Mouse (Mus musculus): ENCODE data around the gene Gnl1. TPM values are rescaled to one million over a fixed set of nuclear protein-coding genes. Genes with fewer than 3 reads are reported as not detected.

Gene Gnl1
- polyA plus RNA-seq, 1 experiment: 28.1 TPM

- no peak for TF ChIP-seq POLR2A (IDR thresholded peaks at IDR 0.05; ENCODE audit: borderline replicate concordance, low read depth, low read length)
- TF ChIP-seq CTCF (IDR thresholded peaks at IDR 0.05; ENCODE audit: low read depth, low read length): peak; percentile 87
- Histone ChIP-seq H3K4me1 (ENCODE audit: control insufficient read depth, insufficient read depth, low read length) (peaks cover 4% of the 10 kb centered on the region), H3K27ac (ENCODE audit: insufficient read depth, low read depth, low read length) (no peak overlapping the region), H3K4me3 (ENCODE audit: insufficient read depth, low read length) (peak overlapping the region; percentile 19; the same call in 1 of the 2 replicates)
Measured at GRCm38 (mm10) chr17:35993675-35994074, 14.0 kb downstream of the Gnl1 start.

GRCm38 (mm10) chr17:35994175-35994878, 14.7 kb downstream of the Gnl1 start:
- TF ChIP-seq POLR2A (IDR thresholded peaks at IDR 0.05; ENCODE audit: borderline replicate concordance, low read depth, low read length) (no peak), CTCF (IDR thresholded peaks at IDR 0.05; ENCODE audit: low read depth, low read length) (no peak)
- H3K4me1 ChIP-seq (ENCODE audit: control insufficient read depth, insufficient read depth, low read length): peaks cover 8% of the 10 kb centered on the region
- peak overlapping the region; percentile 67 for H3K4me3 ChIP-seq (ENCODE audit: insufficient read depth, low read length)
- H3K27ac ChIP-seq (ENCODE audit: insufficient read depth, low read depth, low read length): peak overlapping the region; percentile 58

- peak overlapping the region; percentile 39 for H3K27ac ChIP-seq (ENCODE audit: insufficient read depth, low read depth, low read length)
Measured at GRCm38 (mm10) chr17:35994879-35995240, 15.2 kb downstream of the Gnl1 start.

GRCm38 (mm10) chr17:35996949-35997348, 17.3 kb downstream of the Gnl1 start:
- Histone ChIP-seq H3K4me3 (ENCODE audit: insufficient read depth, low read length) (no peak overlapping the region), H3K4me1 (ENCODE audit: control insufficient read depth, insufficient read depth, low read length) (peaks cover 24% of the 10 kb centered on the region), H3K27ac (ENCODE audit: insufficient read depth, low read depth, low read length) (no peak overlapping the region)
- TF ChIP-seq POLR2A (IDR thresholded peaks at IDR 0.05; ENCODE audit: borderline replicate concordance, low read depth, low read length): no peak
- TF ChIP-seq CTCF (IDR thresholded peaks at IDR 0.05; ENCODE audit: low read depth, low read length): peak; percentile 86

More at GRCm38 (mm10) chr17:35994879-35995240, 15.2 kb downstream of the Gnl1 start:
- H3K4me1 ChIP-seq (ENCODE audit: control insufficient read depth, insufficient read depth, low read length): peaks cover 12% of the 10 kb centered on the region
- H3K4me3 ChIP-seq (ENCODE audit: insufficient read depth, low read length): peak overlapping the region; percentile 67
- TF ChIP-seq CTCF (IDR thresholded peaks at IDR 0.05; ENCODE audit: low read depth, low read length) (no peak), POLR2A (IDR thresholded peaks at IDR 0.05; ENCODE audit: borderline replicate concordance, low read depth, low read length) (no peak)

GRCm38 (mm10) chr17:35997713-35998510, 18.3 kb downstream of the Gnl1 start:
- H3K4me1 ChIP-seq (ENCODE audit: control insufficient read depth, insufficient read depth, low read length): peaks cover 29% of the 10 kb centered on the region
- H3K4me3 ChIP-seq (ENCODE audit: insufficient read depth, low read length): peak overlapping the region; percentile 52
- H3K27ac ChIP-seq (ENCODE audit: insufficient read depth, low read depth, low read length): peak overlapping the region; percentile 76
- no peak for TF ChIP-seq CTCF (IDR thresholded peaks at IDR 0.05; ENCODE audit: low read depth, low read length)
- no peak for TF ChIP-seq POLR2A (IDR thresholded peaks at IDR 0.05; ENCODE audit: borderline replicate concordance, low read depth, low read length)

GRCm38 (mm10) chr17:35998545-35999305, 19.1 kb downstream of the Gnl1 start:
- Histone ChIP-seq H3K27ac (ENCODE audit: insufficient read depth, low read depth, low read length) (peak overlapping the region; percentile 59), H3K4me3 (ENCODE audit: insufficient read depth, low read length) (peak overlapping the region; percentile 52), H3K4me1 (ENCODE audit: control insufficient read depth, insufficient read depth, low read length) (peaks cover 29% of the 10 kb centered on the region)
- no peak for TF ChIP-seq POLR2A (IDR thresholded peaks at IDR 0.05; ENCODE audit: borderline replicate concordance, low read depth, low read length)
- TF ChIP-seq CTCF (IDR thresholded peaks at IDR 0.05; ENCODE audit: low read depth, low read length): no peak

- no peak for TF ChIP-seq POLR2A (IDR thresholded peaks at IDR 0.05; ENCODE audit: borderline replicate concordance, low read depth, low read length)
- no peak for TF ChIP-seq CTCF (IDR thresholded peaks at IDR 0.05; ENCODE audit: low read depth, low read length)
- peak overlapping the region; percentile 36 for H3K27ac ChIP-seq (ENCODE audit: insufficient read depth, low read depth, low read length)
Measured at GRCm38 (mm10) chr17:35999356-35999755, 19.7 kb downstream of the Gnl1 start.

GRCm38 (mm10) chr17:36000349-36000748, 20.7 kb downstream of the Gnl1 start:
- no peak overlapping the region for H3K4me3 ChIP-seq (ENCODE audit: insufficient read depth, low read length)
- H3K4me1 ChIP-seq (ENCODE audit: control insufficient read depth, insufficient read depth, low read length): peaks cover 28% of the 10 kb centered on the region
- TF ChIP-seq CTCF (IDR thresholded peaks at IDR 0.05; ENCODE audit: low read depth, low read length): no peak
- TF ChIP-seq POLR2A (IDR thresholded peaks at IDR 0.05; ENCODE audit: borderline replicate concordance, low read depth, low read length): no peak
- H3K27ac ChIP-seq (ENCODE audit: insufficient read depth, low read depth, low read length): no peak overlapping the region

More at GRCm38 (mm10) chr17:35999356-35999755, 19.7 kb downstream of the Gnl1 start:
- Histone ChIP-seq H3K4me3 (ENCODE audit: insufficient read depth, low read length) (peak overlapping the region; percentile 33; the same call in 1 of the 2 replicates), H3K4me1 (ENCODE audit: control insufficient read depth, insufficient read depth, low read length) (peaks cover 29% of the 10 kb centered on the region)

GRCm38 (mm10) chr17:36001121-36001897, 21.7 kb downstream of the Gnl1 start:
- Histone ChIP-seq H3K4me3 (ENCODE audit: insufficient read depth, low read length) (no peak overlapping the region), H3K27ac (ENCODE audit: insufficient read depth, low read depth, low read length) (no peak overlapping the region), H3K4me1 (ENCODE audit: control insufficient read depth, insufficient read depth, low read length) (peaks cover 25% of the 10 kb centered on the region)
- TF ChIP-seq CTCF (IDR thresholded peaks at IDR 0.05; ENCODE audit: low read depth, low read length): no peak
- no peak for TF ChIP-seq POLR2A (IDR thresholded peaks at IDR 0.05; ENCODE audit: borderline replicate concordance, low read depth, low read length)
